Mouse (Mus musculus) G1E (cell line): ENCODE data around the gene Slc35d2.

Experiments used
- CTCF ChIP-seq: IDR thresholded peaks from 2 replicates; pipeline ENCODE4 v1.5.1; 2012; ENCODE audit warnings: low read depth, low read length, inconsistent platforms, mixed read lengths
- GATA1 ChIP-seq: IDR thresholded peaks from 2 replicates; pipeline ENCODE4 v1.6.1; 2012; ENCODE audit warnings: borderline replicate concordance, low read length, inconsistent platforms, mixed read lengths
- GATA2 ChIP-seq: IDR thresholded peaks from 2 replicates; pipeline ENCODE4 v1.6.1; 2012; ENCODE audit warnings: low read depth, low read length, inconsistent platforms, borderline replicate concordance
- POLR2AphosphoS5 ChIP-seq: IDR thresholded peaks from 2 replicates; pipeline ENCODE4 v1.6.1; 2012; ENCODE audit warnings: low read depth, low read length, inconsistent platforms; ENCODE audit not compliant: insufficient replicate concordance
- TAL1 ChIP-seq: conservative IDR thresholded peaks from 2 replicates; pipeline ENCODE4 v1.6.1; 2012; ENCODE audit warnings: low read depth, low read length, inconsistent platforms, mixed read lengths

DNA sequence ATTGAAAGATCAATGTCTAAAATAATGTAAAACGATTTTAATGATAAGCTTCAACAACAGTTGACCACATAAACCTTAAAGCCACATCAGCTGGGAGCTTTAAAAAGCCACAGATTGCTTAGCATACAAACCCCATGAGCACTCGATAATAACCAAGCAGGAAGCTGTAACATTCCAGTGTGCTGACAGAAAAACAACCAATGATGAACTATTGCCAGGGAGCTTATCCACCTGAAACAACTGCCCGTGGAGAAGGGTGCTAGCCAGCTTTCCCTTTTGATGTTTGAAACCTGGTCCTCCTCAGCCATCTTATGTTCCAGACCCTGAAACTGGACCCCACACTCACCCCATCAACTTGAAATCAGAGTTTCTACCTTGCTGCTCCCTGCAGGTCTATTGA, 62.5 kb downstream of the Slc35d2 start:
- TF ChIP-seq CTCF (no peak), TAL1 (no peak), POLR2AphosphoS5 (no peak), GATA2 (no peak), GATA1 (no peak)
